Mouse (Mus musculus) midbrain, embryonic 14.5 days (tissue): ENCODE results near the gene Slc9a8. TPM values are rescaled to one million over a fixed set of nuclear protein-coding genes. Genes with fewer than 3 reads are reported as not detected.
A peak's percentile ranks its signal among the peaks of the same experiment; 100 is the strongest.

Experiments used
- ATAC-seq: fragments of 200-750 bp; cut with Nextera tagmentation; 2 replicates; pipeline ENCODE4 v1.8.0; 2017; ENCODE audit warnings: moderate number of reproducible peaks, moderate library complexity; ENCODE audit not compliant: low FRiP score, low TSS enrichment
- DNase-seq: peaks from one replicate; pipeline ENCODE4 v3.0.0-alpha.2; 2015
- H3K27ac ChIP-seq: fragments of 300-500 bp; sonication (generic); replicated peaks from 2 replicates; pipeline ENCODE4 v1.5.1; 2014; ENCODE audit warnings: mild to moderate bottlenecking, low read depth, low read length, moderate library complexity
- H3K27me3 ChIP-seq: fragments of 300-500 bp; sonication (generic); 2 replicates; pipeline ENCODE4 v1.6.1; 2014; ENCODE audit warnings: low read length, control low read depth, mixed read lengths; ENCODE audit not compliant: control insufficient read depth, insufficient read depth
- H3K36me3 ChIP-seq: fragments of 300-500 bp; sonication (generic); 2 replicates; pipeline ENCODE4 v1.6.1; 2014; ENCODE audit warnings: low read length, control low read depth; ENCODE audit not compliant: control insufficient read depth, insufficient read depth
- H3K4me1 ChIP-seq: fragments of 300-500 bp; sonication (generic); 2 replicates; pipeline ENCODE4 v1.6.1; 2014; ENCODE audit warnings: mild to moderate bottlenecking, antibody characterized with exemption, low read length, control low read depth; ENCODE audit not compliant: control insufficient read depth, insufficient read depth
- H3K4me2 ChIP-seq: fragments of 300-500 bp; sonication (generic); 2 replicates; pipeline ENCODE4 v1.6.1; 2014; ENCODE audit warnings: mild to moderate bottlenecking, low read length, moderate library complexity
- H3K4me3 ChIP-seq: fragments of 300-500 bp; sonication (generic); replicated peaks from 2 replicates; pipeline ENCODE4 v1.5.1; 2014; ENCODE audit warnings: low read depth, low read length
- H3K9ac ChIP-seq: fragments of 300-500 bp; sonication (generic); replicated peaks from 2 replicates; pipeline ENCODE4 v1.6.1; 2014; ENCODE audit warnings: mild to moderate bottlenecking, low read length, moderate library complexity
- H3K9me3 ChIP-seq: fragments of 300-500 bp; sonication (generic); 2 replicates; pipeline ENCODE4 v1.6.1; 2016; ENCODE audit warnings: low read length, control low read depth, mixed read lengths; ENCODE audit not compliant: control insufficient read depth
- WGBS: fragments of 180-500 bp; shearing (Covaris S2); extraction: QIAGEN DNeasy Blood & Tissue Kit; methylation state at CpG from one replicate; pipeline ENCODE4 v1.1.7; 2014; 5-methylcytosine and 5-hydroxymethylcytosine counted together
- polyA plus RNA-seq: library from polyadenylated mRNA; unstranded; fragments of >200 nt; fragmentation: Nextera tagmentation; extraction: Ambion mirVana; gene quantifications from 2 replicates; pipeline ENCODE4 v1.2.1, GENCODE M21; 2014

Gene Slc9a8
- polyA plus RNA-seq = 15.5 and 19.2 TPM in 2 replicates

DNA sequence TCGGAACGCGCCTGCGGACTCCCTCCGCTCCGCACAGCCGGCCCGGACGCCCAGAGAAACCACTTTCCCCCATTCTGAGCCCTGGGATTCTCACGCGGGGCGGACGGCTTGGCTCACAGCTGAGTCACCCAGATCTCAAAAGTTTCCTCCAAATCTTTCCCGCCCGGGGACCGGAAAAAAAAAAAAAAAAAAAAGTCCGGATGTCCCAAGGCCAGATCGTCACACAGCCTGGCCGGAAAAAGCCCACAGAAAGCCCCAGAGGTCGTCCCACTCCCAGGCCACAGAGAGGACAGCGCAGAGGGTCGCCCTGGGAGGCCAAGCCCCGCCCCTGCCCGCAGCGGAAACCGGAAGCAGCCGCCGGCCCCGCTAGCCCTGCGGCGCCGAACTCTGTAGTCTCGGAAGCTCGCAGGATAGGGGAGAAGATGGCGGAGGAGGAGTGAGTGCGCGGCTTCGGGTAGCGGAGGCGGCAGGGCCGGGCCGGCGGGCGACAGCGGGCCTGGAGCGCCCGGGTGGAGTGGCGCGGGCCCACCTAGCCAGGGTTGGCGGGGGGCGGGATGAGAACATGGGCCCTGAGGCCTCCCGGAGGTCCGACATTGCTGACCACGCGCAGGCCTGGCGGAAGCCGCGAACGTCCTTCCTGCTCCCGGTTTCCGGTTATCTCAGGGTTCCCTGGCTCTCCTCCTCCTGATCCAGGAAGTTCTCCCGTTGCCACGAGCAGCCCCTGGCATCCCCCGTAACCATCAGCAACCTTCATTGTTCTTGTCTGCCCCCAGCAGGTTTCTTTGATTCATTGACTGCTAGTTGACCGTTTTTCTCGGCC is at the start of gene Slc9a8:
Gene Slc9a8, plus strand, starts transcription at position 383 of the 820 bp plus-strand sequence.
- Histone ChIP-seq H3K4me2 (peak within 1 kb of the TSS; percentile 58), H3K4me3 (peak within 1 kb of the TSS; percentile 74), H3K27me3 (no peaks in the 10 kb centered on the region), H3K36me3 (peaks cover 27% of the 10 kb centered on the region), H3K27ac (peak within 1 kb of the TSS; percentile 98), H3K9me3 (no peaks in the 10 kb centered on the region), H3K9ac (peak within 1 kb of the TSS; percentile 91), H3K4me1 (peaks cover 16% of the 10 kb centered on the region)
- DNase-seq = peak; percentile 94
- peak; percentile 94 for ATAC-seq
- under 1% methylated on average over 63 of the region's 66 CpGs for WGBS

DNA sequence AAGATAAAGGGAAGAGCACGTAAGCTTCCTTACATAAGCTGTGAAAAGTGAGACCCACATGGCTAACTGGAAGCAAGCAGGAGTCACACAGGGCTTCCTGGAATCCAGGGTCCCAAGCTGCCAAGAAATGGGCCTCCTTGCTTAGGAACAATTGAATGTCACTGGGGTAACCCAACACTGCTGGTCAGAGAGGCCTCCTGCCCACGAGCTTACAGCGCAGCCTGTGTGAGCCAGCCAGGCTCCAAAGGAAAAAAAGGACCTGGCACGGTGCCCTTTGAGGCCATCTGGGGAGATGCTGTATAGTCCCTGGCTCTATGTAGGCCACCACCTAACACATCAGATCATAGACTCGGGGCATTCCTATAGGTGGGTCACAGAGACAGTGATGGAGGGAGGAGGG is 48.2 kb upstream of the Slc9a8 start:
- H3K36me3 ChIP-seq = no peaks in the 10 kb centered on the region
- no peak overlapping the region for H3K4me2 ChIP-seq
- H3K9me3 ChIP-seq = no peaks in the 10 kb centered on the region
- 75% methylated on average over 5 of the region's 5 CpGs for WGBS
- H3K4me1 ChIP-seq = no peaks in the 10 kb centered on the region
- no peak overlapping the region for H3K9ac ChIP-seq
- no peaks in the 10 kb centered on the region for H3K27me3 ChIP-seq
- H3K4me3 ChIP-seq = no peak overlapping the region
- ATAC-seq = no peak
- H3K27ac ChIP-seq = no peak overlapping the region
- peak; percentile 19 for DNase-seq

DNA sequence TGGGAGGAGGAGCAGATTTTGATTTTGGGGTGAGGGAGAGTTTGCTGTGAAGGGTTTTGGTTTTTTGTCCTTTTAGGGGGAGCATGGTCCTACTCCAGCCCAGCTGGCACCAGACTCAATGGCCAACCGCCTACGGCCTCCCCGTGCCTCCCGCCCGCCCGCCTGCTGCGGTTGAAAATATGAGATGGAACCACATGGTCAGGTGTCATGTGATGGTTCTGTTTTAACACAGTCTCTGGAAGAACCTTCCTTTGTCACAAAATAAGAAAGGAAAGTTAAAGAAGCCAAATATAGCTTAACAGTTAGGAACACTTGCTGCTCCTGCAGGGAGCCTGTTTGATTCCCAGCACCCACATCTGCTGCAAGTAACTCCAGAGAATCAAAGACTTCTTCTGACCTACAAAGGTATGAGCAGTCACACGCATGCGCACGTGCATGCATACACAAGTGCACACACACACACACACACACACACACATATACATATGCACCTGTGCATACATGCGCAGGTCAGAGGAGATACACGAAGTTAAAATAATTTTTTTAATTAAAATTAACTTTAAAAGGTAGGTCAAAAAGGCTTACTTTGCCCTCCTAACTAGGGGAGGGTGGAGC is 47.2 kb upstream of the Slc9a8 start:
- no peak overlapping the region for H3K4me2 ChIP-seq
- 93% methylated on average over 12 of the region's 12 CpGs for WGBS
- H3K4me3 ChIP-seq = no peak overlapping the region
- H3K27me3 ChIP-seq = no peaks in the 10 kb centered on the region
- no peak for DNase-seq
- no peak for ATAC-seq
- no peaks in the 10 kb centered on the region for H3K36me3 ChIP-seq
- H3K27ac ChIP-seq = no peak overlapping the region
- no peaks in the 10 kb centered on the region for H3K9me3 ChIP-seq
- no peaks in the 10 kb centered on the region for H3K4me1 ChIP-seq
- no peak overlapping the region for H3K9ac ChIP-seq

DNA sequence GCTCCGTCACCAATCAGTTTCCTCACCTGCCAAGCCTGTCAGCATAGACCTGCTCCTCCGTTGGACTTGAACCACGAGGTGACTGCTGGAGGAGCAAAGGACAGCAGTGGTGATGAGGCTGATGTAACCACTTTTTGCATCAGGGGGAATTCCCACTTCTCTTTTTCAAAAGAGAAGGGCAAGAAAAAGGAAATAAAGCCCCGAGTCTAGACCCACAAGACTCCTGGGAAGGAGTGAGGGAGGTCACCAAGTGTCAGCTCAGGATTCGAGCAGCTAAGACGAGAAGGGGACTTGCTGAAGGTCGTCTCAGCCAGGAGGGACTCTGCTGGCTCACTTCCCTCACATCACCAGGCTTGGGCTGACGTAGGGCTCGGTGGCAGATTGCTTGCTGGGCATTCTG is 46.4 kb upstream of the Slc9a8 start:
- ATAC-seq = no peak
- 81% methylated on average over 9 of the region's 9 CpGs for WGBS

DNA sequence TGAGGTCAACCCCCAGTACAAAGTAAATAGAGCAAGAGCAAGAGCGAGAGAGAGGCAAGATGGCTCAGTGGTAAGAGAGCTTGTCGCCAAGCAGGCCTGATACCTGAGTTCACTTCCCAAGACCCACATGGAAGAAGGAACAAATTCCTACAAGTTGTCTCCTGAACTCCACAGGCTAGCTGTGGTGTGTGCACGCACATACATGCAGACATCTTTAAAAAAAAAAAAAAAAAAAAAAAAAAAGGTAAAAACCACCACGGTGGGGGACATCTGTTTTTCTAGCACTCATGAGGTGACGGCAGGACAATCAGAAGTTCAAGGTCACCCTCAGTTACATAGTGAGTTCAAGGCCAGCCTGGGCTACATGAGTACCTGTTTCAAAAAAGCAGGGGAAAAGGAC is 45.8 kb upstream of the Slc9a8 start:
- Histone ChIP-seq H3K9ac (no peak overlapping the region), H3K27ac (no peak overlapping the region), H3K36me3 (no peaks in the 10 kb centered on the region), H3K9me3 (no peaks in the 10 kb centered on the region), H3K4me1 (no peaks in the 10 kb centered on the region), H3K4me2 (no peak overlapping the region), H3K4me3 (no peak overlapping the region), H3K27me3 (no peaks in the 10 kb centered on the region)
- no peak for ATAC-seq
- DNase-seq = no peak
- 91% methylated on average over 5 of the region's 5 CpGs for WGBS

More for the DNA sequence above, 46.4 kb upstream of the Slc9a8 start:
- DNase-seq = no peak
- Histone ChIP-seq H3K4me2 (no peak overlapping the region), H3K9me3 (no peaks in the 10 kb centered on the region), H3K36me3 (no peaks in the 10 kb centered on the region), H3K9ac (no peak overlapping the region), H3K27me3 (no peaks in the 10 kb centered on the region), H3K27ac (no peak overlapping the region), H3K4me3 (no peak overlapping the region), H3K4me1 (no peaks in the 10 kb centered on the region)

DNA sequence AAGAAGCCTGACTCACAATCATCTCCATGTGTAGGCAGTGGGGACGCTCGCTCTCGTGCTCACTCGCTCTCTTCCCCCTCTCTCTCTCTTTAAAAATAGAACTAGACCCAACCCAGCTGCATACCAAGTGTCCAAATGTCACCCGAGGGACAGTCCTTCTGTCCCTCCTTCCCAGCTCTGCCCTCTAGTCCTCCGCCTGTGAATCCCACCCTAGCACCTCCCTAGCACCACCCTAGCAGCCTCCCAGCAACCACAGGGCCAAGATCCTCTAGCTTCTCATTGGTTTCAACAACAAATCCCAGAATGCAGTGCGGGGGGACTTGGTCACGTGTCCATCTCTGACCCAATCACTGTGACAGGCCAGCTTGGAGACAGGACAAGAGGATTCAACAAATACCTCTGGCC is 45.4 kb upstream of the Slc9a8 start:
- ATAC-seq (no peak), DNase-seq (peak; percentile 19)
- Histone ChIP-seq H3K4me1 (no peaks in the 10 kb centered on the region), H3K36me3 (no peaks in the 10 kb centered on the region), H3K4me3 (no peak overlapping the region), H3K9me3 (no peaks in the 10 kb centered on the region), H3K27ac (no peak overlapping the region), H3K4me2 (no peak overlapping the region), H3K27me3 (no peaks in the 10 kb centered on the region), H3K9ac (no peak overlapping the region)
- WGBS = 77% methylated on average over 8 of the region's 8 CpGs

DNA sequence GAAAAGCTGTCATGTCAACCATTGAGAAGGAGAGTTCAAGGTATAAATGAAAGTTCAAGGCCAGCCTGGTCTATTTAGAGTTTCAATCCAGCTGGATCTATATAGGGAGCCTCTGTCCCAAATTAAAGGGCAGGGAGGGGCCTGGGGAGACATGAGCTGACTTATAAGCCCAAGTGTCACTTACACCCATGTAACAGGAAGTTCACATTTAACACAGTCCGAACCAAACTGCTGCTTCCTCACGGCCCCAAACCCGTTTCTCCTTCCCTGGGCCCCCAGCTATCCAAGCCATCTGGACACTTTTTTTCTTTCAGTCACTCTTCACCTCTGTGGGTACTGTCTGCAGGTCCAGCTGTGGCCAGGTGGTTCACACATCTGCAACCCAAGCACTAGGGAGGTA is 43.8 kb upstream of the Slc9a8 start:
- H3K27me3 ChIP-seq = no peaks in the 10 kb centered on the region
- DNase-seq = no peak
- ATAC-seq = no peak
- no peak overlapping the region for H3K4me3 ChIP-seq
- no peak overlapping the region for H3K9ac ChIP-seq
- H3K27ac ChIP-seq = no peak overlapping the region
- H3K4me2 ChIP-seq = no peak overlapping the region
- no peaks in the 10 kb centered on the region for H3K9me3 ChIP-seq
- 78% methylated on average over 3 of the region's 3 CpGs for WGBS
- no peaks in the 10 kb centered on the region for H3K4me1 ChIP-seq
- no peaks in the 10 kb centered on the region for H3K36me3 ChIP-seq

DNA sequence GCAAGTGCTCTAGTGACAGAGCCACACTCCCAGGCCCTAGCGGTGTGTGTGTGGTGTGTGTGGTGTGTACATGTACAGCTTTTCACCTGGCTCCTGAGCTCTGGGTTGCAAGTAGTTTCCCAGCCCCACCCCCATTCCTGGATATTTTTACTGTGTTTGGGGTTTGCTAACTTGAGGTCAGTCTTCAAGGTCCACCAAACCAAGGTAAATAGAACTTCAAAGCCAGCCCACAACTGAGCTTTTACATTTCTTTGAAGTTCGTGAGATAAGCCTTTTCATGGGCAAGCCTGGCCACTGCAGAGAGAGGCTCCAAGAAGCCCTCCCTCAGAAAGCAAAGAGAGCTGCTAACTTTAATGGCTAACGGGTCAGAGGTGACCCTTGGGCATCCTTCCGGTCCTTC is 42.5 kb upstream of the Slc9a8 start:
- WGBS = 30% methylated on average over 4 of the region's 4 CpGs
- ATAC-seq = no peak
- DNase-seq = no peak
- H3K9me3 ChIP-seq = no peaks in the 10 kb centered on the region
- H3K27me3 ChIP-seq = no peaks in the 10 kb centered on the region
- H3K4me2 ChIP-seq = no peak overlapping the region
- no peak overlapping the region for H3K27ac ChIP-seq
- H3K4me3 ChIP-seq = no peak overlapping the region
- no peaks in the 10 kb centered on the region for H3K36me3 ChIP-seq
- H3K4me1 ChIP-seq = no peaks in the 10 kb centered on the region
- no peak overlapping the region for H3K9ac ChIP-seq
